Mouse (Mus musculus) hindbrain, postnatal 0 days (tissue): ENCODE results near the gene Vps26c. TPM values are rescaled to one million over a fixed set of nuclear protein-coding genes. Genes with fewer than 3 reads are reported as not detected.

Source experiments
- ATAC-seq: fragments of 200-750 bp; cut with Nextera tagmentation; 2 replicates; pipeline ENCODE4 v1.8.0; 2017; ENCODE audit warnings: mild to moderate bottlenecking, moderate TSS enrichment, moderate library complexity
- DNase-seq: peaks from one replicate; pipeline ENCODE4 v3.0.0-alpha.2; 2015; ENCODE audit warnings: low spot score
- H3K27ac ChIP-seq: fragments of 300-500 bp; sonication (generic); 2 replicates; pipeline ENCODE4 v1.5.1; 2014; ENCODE audit warnings: mild to moderate bottlenecking
- H3K27me3 ChIP-seq: fragments of 300-500 bp; sonication (generic); 2 replicates; pipeline ENCODE4 v1.6.1; 2014; ENCODE audit warnings: low read length, mixed read lengths; ENCODE audit not compliant: insufficient read depth
- H3K36me3 ChIP-seq: fragments of 300-500 bp; sonication (generic); 2 replicates; pipeline ENCODE4 v1.6.1; 2014; ENCODE audit warnings: low read length, mixed read lengths; ENCODE audit not compliant: insufficient read depth
- H3K4me1 ChIP-seq: fragments of 300-500 bp; sonication (generic); 2 replicates; pipeline ENCODE4 v1.6.1; 2014; ENCODE audit warnings: antibody characterized with exemption, low read length, mixed read lengths; ENCODE audit not compliant: insufficient read depth
- H3K4me2 ChIP-seq: fragments of 300-500 bp; sonication (generic); 2 replicates; pipeline ENCODE4 v1.6.1; 2014; ENCODE audit warnings: low read depth, mild to moderate bottlenecking, low read length, moderate library complexity, mixed read lengths
- H3K4me3 ChIP-seq: fragments of 300-500 bp; sonication (generic); 2 replicates; pipeline ENCODE4 v1.5.1; 2014; ENCODE audit warnings: low read length
- H3K9ac ChIP-seq: fragments of 300-500 bp; sonication (generic); replicated peaks from 2 replicates; pipeline ENCODE4 v1.6.1; 2014; ENCODE audit warnings: mild to moderate bottlenecking, low read length, moderate library complexity, mixed read lengths
- H3K9me3 ChIP-seq: fragments of 300-500 bp; sonication (generic); 2 replicates; pipeline ENCODE4 v1.6.1; 2016; ENCODE audit warnings: low read length, mixed read lengths
- CTCF ChIP-seq: IDR thresholded peaks from 2 replicates; pipeline ENCODE4 v1.5.1; 2016; ENCODE audit warnings: antibody characterized with exemption, control low read depth, low read depth
- WGBS: fragments of 180-500 bp; shearing (Covaris S2); extraction: QIAGEN DNeasy Blood & Tissue Kit; methylation state at CpG from one replicate; pipeline ENCODE4 v1.1.7; 2014; 5-methylcytosine and 5-hydroxymethylcytosine counted together
- polyA plus RNA-seq: library from polyadenylated mRNA; unstranded; fragments of >200 nt; fragmentation: Nextera tagmentation; extraction: Ambion mirVana; gene quantifications from 2 replicates; pipeline ENCODE4 v1.2.1, GENCODE M21; 2015
- total RNA-seq: library from RNA; depleted of rRNA; stranded (reverse); fragments of >200 nt; gene quantifications from 2 replicates; pipeline ENCODE4 v1.2.3, GENCODE M21; 2014

The Vps26c gene
- total and polyA plus RNA-seq, 2 experiments from 2014 or later: 59.6 to 68.1 TPM

DNA sequence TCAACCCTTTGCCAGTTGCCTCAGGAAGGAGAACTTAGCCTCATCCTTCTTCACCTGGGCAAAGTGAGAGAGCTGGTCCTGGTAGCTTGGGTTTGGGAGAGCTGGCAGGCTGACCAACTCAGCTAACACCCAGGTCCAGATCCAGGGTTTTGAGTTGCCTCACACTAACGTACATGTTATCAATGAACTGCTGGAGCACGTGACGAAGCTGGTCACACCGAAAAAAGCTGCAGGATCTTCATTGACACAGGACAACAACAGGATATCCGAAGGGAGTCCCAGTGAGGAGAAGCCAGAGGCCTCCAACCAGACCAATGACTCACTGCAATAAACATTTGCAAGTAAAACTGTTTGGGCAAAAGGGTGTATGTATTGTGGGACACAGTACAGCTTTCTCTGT lies 34.0 kb upstream of the Vps26c start:
- Histone ChIP-seq H3K4me1 (no peaks in the 10 kb centered on the region), H3K36me3 (no peaks in the 10 kb centered on the region), H3K27ac (no peak overlapping the region), H3K27me3 (no peaks in the 10 kb centered on the region), H3K9me3 (no peaks in the 10 kb centered on the region), H3K4me2 (no peak overlapping the region), H3K4me3 (no peak overlapping the region), H3K9ac (no peak overlapping the region)
- no peak for TF ChIP-seq CTCF
- DNase-seq: no peak
- ATAC-seq: no peak
- 81% methylated on average over 5 of the region's 5 CpGs for WGBS

GRCm38 (mm10) chr16:94559782-94560181 lies 33.2 kb upstream of the Vps26c start:
- Histone ChIP-seq H3K4me3 (no peak overlapping the region), H3K9ac (no peak overlapping the region), H3K36me3 (no peaks in the 10 kb centered on the region), H3K27me3 (no peaks in the 10 kb centered on the region), H3K4me1 (no peaks in the 10 kb centered on the region), H3K9me3 (no peaks in the 10 kb centered on the region), H3K27ac (no peak overlapping the region), H3K4me2 (no peak overlapping the region)
- no peak for DNase-seq
- ATAC-seq: no peak
- WGBS: 79% methylated on average over 7 of the region's 7 CpGs
- TF ChIP-seq CTCF: no peak

DNA sequence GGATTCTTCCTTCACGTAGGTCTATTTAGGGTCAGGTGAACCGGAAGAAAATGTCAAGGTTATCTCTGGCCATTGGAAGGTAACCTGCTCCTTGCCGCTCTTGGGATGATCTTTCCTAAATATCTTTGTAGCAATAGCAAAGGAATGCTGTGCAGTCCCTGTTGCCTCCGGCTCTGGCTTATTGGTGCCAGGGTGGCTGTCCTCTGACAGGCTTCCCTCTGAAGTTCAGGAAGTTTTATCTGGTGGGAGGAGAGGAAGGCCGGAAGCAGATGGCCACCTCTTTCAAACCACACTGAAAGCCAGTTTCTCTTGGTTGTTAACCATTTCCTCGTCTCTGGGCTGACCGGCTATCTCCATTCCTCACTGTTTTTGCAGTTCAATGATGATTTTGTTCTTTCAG lies 32.7 kb upstream of the Vps26c start:
- no peak for DNase-seq
- Histone ChIP-seq H3K27ac (no peak overlapping the region), H3K9ac (no peak overlapping the region), H3K27me3 (no peaks in the 10 kb centered on the region), H3K4me2 (no peak overlapping the region), H3K36me3 (no peaks in the 10 kb centered on the region), H3K4me1 (no peaks in the 10 kb centered on the region), H3K4me3 (no peak overlapping the region), H3K9me3 (no peaks in the 10 kb centered on the region)
- TF ChIP-seq CTCF: no peak
- WGBS: 71% methylated on average over 7 of the region's 7 CpGs
- no peak for ATAC-seq

DNA sequence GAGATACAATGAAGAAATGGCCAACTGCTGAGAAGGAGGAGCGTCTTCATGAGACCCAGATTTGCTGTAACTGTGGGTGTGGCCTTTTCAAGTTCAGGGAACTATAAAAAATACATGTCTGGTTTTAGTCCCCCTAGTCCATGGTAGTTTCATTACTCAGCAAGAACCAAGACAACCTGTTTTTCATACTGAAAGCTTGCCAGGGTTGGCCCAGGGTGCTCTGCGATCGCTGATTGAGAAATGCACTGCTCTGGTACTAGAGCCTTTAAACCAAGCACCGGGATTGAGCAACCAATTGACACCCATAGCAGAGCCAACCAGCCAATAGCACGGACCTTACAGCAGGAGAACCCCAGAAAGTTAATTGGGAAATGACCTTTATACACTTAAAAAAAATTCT lies 29.6 kb upstream of the Vps26c start:
- H3K36me3 ChIP-seq: no peaks in the 10 kb centered on the region
- DNase-seq (no peak), ATAC-seq (no peak)
- H3K9ac ChIP-seq: no peak overlapping the region
- no peak overlapping the region for H3K4me3 ChIP-seq
- H3K9me3 ChIP-seq: no peaks in the 10 kb centered on the region
- H3K4me2 ChIP-seq: no peak overlapping the region
- no peak for TF ChIP-seq CTCF
- H3K27me3 ChIP-seq: no peaks in the 10 kb centered on the region
- H3K4me1 ChIP-seq: no peaks in the 10 kb centered on the region
- WGBS: 79% methylated on average over 5 of the region's 5 CpGs
- H3K27ac ChIP-seq: no peak overlapping the region

GRCm38 (mm10) chr16:94555346-94555745 lies 28.7 kb upstream of the Vps26c start:
- Histone ChIP-seq H3K27me3 (no peaks in the 10 kb centered on the region), H3K27ac (no peak overlapping the region), H3K9me3 (no peaks in the 10 kb centered on the region), H3K4me3 (no peak overlapping the region), H3K9ac (no peak overlapping the region), H3K36me3 (no peaks in the 10 kb centered on the region), H3K4me2 (no peak overlapping the region), H3K4me1 (no peaks in the 10 kb centered on the region)
- ATAC-seq (no peak), DNase-seq (no peak)
- TF ChIP-seq CTCF: no peak
- WGBS: 88% methylated on average over 7 of the region's 7 CpGs

DNA sequence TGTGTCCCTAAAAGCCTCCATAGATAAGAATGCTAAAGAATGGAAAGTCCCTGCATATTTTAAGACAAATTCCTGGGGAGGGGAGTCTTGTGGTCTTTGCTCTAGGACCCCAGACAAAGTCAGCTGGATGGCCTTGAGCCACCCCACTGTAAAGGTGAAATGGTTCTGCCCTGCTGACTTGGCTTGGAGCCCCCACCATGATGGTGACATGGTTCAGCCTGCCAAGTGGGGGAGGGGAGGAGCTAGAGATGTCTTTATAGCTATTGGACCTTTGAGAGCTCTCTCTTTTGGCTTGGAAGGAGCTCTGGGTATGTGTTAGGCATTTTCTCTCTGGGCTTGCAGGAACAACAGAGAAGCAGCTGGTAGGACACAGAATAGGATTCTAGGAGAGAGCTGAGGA lies 25.3 kb upstream of the Vps26c start:
- H3K9ac ChIP-seq: no peak overlapping the region
- no peak overlapping the region for H3K4me2 ChIP-seq
- peak; percentile 46 for DNase-seq
- no peak for ATAC-seq
- H3K4me3 ChIP-seq: no peak overlapping the region
- no peaks in the 10 kb centered on the region for H3K9me3 ChIP-seq
- no peak overlapping the region for H3K27ac ChIP-seq
- TF ChIP-seq CTCF: no peak
- no peaks in the 10 kb centered on the region for H3K27me3 ChIP-seq
- no peaks in the 10 kb centered on the region for H3K36me3 ChIP-seq
- no peaks in the 10 kb centered on the region for H3K4me1 ChIP-seq

GRCm38 (mm10) chr16:94549813-94550212 lies 23.2 kb upstream of the Vps26c start:
- no peak overlapping the region for H3K4me2 ChIP-seq
- DNase-seq (no peak), ATAC-seq (no peak)
- H3K4me1 ChIP-seq: no peaks in the 10 kb centered on the region
- H3K9ac ChIP-seq: no peak overlapping the region
- no peaks in the 10 kb centered on the region for H3K27me3 ChIP-seq
- H3K9me3 ChIP-seq: no peaks in the 10 kb centered on the region
- H3K36me3 ChIP-seq: no peaks in the 10 kb centered on the region
- H3K27ac ChIP-seq: no peak overlapping the region
- H3K4me3 ChIP-seq: no peak overlapping the region
- WGBS: 77% methylated on average over 10 of the region's 10 CpGs
- TF ChIP-seq CTCF: no peak
